Mouse (Mus musculus) lung, postnatal 10 days (tissue): ENCODE data around the gene Ruvbl1.
A peak's percentile ranks its signal among the peaks of the same experiment; 100 is the strongest.

ENCODE experiments used
- DNase-seq: peaks from one replicate; pipeline ENCODE4 v3.0.0; 2021

The Ruvbl1 gene

GRCm38 (mm10) chr6:88465181-88465920, at the start of gene Ruvbl1:
TSS of gene Ruvbl1 (plus strand) at chr6:88465409.
- DNase-seq = peak; percentile 97

DNA sequence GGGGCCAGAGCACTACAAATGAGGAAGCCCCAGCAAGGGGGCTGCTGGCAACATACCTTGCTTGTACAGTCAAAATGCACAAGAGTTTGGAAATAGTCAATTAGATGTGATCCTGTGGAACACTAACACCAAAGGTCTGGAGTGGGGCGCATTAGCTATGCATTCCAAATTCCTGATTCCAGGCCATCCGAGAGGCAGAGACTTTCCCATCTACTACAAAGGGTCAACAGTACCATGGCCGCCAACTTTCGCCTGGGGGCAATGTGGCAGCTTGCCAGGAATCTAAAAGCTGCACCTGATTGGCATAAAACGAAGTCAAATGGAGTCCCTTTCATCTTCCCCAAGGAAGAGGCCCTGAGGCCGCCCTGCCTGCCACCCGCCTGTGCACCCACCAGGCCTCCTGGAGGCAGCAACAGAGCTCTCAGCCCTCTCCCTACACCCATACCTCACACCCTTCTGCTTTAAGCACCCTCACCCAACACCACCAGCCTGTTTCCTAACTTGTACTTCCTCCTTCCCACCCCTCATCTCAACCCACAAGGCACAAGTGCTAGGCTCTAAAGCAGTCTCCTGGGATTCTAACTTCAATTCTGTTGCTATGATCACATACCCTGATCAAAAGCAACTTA, 49.0 kb upstream of the Ruvbl1 start:
- DNase-seq = no peak

GRCm38 (mm10) chr6:88431202-88431601, 34.0 kb upstream of the Ruvbl1 start:
- peak; percentile 68 for DNase-seq

- DNase-seq = no peak
Observed at GRCm38 (mm10) chr6:88435609-88436008, 29.6 kb upstream of the Ruvbl1 start.

DNA sequence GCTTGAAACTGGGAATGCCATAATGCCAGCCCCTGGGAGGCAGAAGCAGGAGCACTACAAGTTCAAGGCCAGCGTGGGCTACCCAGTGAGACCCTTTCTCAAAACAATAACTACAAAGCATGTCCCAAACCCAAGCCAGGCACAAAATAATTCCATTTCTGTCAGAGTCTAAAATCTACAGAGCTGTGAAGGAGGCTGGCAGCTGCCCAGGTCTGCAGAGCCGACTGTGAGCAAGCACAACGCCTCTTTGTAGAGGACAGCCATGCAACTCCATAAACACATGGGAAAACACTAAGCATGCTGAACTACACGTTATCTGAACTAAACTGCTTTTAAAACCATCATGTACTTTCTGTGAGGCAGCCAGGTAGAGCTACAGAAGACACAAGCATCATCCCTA, 26.2 kb upstream of the Ruvbl1 start:
- no peak for DNase-seq

- no peak for DNase-seq
Observed at GRCm38 (mm10) chr6:88442551-88442950, 22.7 kb upstream of the Ruvbl1 start.

- DNase-seq = peak; percentile 19
Observed at GRCm38 (mm10) chr6:88443446-88443845, 21.8 kb upstream of the Ruvbl1 start.

GRCm38 (mm10) chr6:88444076-88444750, 21.0 kb upstream of the Ruvbl1 start:
- DNase-seq = no peak

- DNase-seq = no peak
Observed at GRCm38 (mm10) chr6:88445661-88446060, 19.5 kb upstream of the Ruvbl1 start.

DNA sequence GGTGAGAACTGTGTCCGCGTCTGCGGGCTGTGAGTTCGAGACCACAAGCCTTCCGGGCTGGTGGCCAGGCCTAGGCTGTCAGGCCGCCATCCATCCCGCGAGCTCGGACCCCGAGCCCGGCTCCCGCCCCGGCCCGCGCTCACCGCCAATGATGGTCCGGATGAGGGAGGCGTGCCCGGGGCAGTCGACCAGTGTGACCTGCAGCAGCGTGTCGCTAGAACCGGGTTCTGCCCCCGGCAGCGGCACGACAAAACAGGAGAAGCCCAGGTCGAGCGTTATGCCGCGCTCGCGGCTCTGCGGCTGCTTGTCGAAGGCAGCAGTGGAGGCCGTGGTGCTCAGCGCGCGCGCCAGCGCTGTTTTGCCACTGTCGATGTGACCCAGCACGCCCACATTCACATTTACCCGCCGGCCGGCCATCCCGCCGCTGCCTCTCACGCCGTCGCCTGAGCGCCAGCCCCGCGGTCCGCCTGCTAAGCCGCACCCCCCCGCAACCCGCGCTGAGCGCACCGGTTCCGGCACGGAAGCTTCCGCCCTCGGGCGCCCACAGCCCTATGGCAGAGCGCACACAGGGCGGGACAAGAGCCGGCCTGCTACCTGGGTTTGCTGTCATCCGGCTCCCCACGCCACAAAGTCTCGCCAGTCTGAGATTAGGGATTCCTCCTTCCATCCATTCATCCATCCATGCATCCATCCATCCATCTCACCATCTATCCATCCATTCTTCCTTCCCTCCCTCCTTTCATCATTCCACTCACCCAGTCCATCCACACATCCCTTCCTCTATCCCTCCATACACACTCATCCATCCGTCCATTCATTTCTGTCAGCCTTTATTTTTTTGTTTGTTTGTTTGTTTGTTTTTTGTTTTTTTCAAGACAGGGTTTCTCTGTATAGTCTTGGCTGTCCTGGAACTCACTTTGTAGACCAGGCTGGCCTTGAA, 18.9 kb upstream of the Ruvbl1 start, which contains the start of gene Eefsec:
Gene Eefsec, minus strand, starts transcription at position 477 of the 940 bp plus-strand sequence.
- DNase-seq = peak; percentile 89

DNA sequence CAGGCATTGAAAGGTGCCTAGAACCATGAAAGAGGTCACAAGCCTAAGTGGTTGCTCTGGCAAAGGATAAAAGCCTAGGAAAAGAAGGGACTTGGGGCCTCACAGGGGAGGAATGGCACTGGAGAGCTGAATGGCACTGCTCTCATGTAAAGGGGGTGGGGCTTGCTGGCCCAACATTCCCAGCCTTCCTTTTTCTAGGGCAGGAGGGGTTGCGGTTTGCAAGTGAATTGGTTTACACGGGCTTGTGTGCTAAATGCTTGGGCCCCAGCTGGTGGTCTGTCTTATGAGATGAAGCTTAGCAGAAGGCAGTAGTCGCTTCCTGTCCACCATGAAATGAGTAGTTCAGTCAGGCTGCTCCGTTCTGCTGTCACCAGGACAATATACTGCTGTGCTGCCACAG, 17.8 kb upstream of the Ruvbl1 start:
- DNase-seq = no peak

DNA sequence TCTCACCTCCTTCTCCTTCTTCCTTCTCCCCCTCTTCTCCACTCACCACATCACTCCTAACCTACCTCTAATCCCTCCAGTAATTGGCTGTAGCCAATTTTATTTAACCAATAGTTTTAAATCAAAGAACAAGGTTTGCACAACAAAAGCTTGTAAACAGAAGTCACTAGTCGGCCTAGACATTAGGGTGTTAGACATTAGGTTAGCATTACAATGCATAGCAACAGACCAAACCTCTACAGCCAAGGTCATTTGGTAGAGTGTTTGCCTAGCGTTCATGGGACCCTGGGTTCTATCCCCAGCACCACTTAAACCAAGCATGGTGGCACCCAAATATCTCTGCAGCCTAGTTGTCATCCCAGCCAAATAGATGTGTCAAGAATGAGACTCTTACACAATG, 10.7 kb upstream of the Ruvbl1 start:
- DNase-seq = no peak

DNA sequence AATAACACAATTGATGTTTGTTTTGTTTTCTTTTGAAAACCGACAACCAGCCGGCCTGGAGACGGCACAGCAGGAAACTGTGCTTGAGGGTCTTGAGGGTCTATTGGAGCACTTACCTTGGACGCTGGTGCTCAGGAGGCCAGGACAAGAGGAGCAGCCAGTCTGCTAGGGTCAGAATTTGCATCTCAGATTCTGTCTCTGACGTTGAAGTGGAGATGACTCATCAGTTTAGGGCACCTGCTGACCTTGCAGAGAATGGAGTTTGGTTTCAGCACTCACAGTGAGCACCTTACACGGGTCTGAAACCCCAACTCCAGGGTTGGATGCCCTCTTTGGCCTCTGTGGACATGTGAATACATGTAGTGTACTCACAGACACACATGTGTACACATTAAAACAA, 4.7 kb downstream of the Ruvbl1 start:
- DNase-seq = no peak

GRCm38 (mm10) chr6:88480421-88480820, 15.2 kb downstream of the Ruvbl1 start:
- no peak for DNase-seq

DNA sequence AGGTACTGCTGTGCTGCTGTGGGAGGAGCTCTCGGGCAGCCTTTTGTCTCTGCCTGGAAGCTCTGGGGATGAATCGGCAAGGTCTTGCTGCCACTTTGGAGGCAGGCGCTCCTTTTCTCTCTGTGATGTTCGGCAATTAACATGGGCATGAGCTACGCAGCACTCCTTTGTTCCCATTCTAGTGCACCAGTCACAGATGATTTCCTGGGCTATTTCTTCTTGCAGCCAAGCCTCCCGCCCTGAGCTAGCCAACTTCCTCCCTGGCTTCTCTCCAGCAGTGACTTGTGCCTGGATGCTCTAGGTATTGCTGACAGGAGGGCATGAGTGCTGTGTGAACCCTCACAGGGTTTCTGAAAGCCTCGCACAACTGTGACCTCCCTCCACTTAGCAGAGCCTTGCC, 17.9 kb downstream of the Ruvbl1 start:
- DNase-seq = peak; percentile 73

- DNase-seq = no peak
Observed at GRCm38 (mm10) chr6:88483913-88484312, 18.7 kb downstream of the Ruvbl1 start.

GRCm38 (mm10) chr6:88485378-88485777, 20.2 kb downstream of the Ruvbl1 start:
- DNase-seq = peak; percentile 67

DNA sequence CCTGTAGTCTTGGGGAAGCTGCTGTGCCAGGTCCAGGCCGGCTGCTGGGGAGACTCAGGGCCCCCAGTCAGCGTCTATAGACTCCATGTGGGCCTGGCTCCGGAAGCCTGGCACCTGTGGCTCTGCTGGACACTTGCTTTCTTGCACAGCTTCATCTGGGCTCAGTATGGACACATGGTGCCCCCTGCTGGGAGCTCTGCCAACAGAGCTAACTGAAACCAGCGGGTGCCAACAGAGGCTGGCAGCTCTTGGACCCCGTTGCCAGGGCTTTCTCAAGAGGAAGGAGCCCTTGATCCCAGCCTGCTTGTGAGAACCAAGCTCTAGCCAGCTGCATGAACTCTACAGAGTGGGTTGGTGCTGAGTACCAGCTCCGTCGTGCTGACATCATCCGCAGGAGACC, 21.7 kb downstream of the Ruvbl1 start:
- peak; percentile 70 for DNase-seq

- DNase-seq = no peak
Observed at GRCm38 (mm10) chr6:88489026-88489425, 23.8 kb downstream of the Ruvbl1 start.

GRCm38 (mm10) chr6:88489834-88490233, 24.6 kb downstream of the Ruvbl1 start:
- no peak for DNase-seq

- no peak for DNase-seq
Observed at GRCm38 (mm10) chr6:88490629-88491354, 25.6 kb downstream of the Ruvbl1 start.

GRCm38 (mm10) chr6:88493712-88494111, 28.5 kb downstream of the Ruvbl1 start:
- DNase-seq = no peak
